Comparison of ENCODE assay signal across 9 mouse cellular contexts in the genomic region with DNA sequence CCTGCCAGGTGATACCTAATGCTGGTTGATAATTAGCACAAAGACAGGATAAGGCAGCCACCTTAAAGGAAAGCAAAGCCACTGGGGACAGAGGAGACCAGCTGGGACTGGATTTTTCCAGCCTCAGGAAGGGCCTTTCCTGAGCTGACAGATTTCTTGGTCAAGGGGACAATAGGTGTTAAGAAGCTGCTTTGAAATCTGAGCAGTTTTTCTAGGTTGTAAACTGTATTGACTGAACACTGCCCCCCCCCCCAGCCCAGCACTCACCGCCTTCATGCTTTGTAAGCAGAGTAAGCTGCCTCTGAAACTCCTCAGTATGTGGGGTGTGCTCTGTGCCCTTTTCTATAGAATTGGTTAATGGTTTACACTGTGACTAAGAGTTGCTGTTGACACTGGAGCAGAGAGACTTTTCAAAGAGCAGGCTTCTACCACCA. TPM values are rescaled to one million over a fixed set of nuclear protein-coding genes. Genes with fewer than 3 reads are reported as not detected.
DNase-seq lines count a peak whose midpoint lies in the region; ATAC-seq lines count a peak whose summit lies in the region.
"Had no signal": no experiment of that assay in that cellular context is flagged by ENCODE, and none has a peak within 500 bp of the region (broad histone marks: within the 10 kb centered on the region; RNA-seq: fewer than 3 reads in every experiment).

No protein-coding gene starts in this region.

- H3K27ac ChIP-seq in embryonic facial prominence, embryonic 14.5 days (replicated peaks; ENCODE audit: low read depth, low read length): no peak overlapping the region
- peak overlapping the region; percentile 88 for H3K27ac ChIP-seq in stomach, embryonic 14.5 days (ENCODE audit: low read length)
- H3K27ac ChIP-seq in forebrain, embryonic 12.5 days: no peak overlapping the region
- H3K27ac ChIP-seq: limb, embryonic 15.5 days had no signal

- H3K4me3 ChIP-seq in embryonic facial prominence, embryonic 14.5 days (ENCODE audit: low read depth, low read length): no peak overlapping the region
- H3K4me3 ChIP-seq in stomach, embryonic 14.5 days (ENCODE audit: low read depth, low read length): no peak overlapping the region
- no peak overlapping the region for H3K4me3 ChIP-seq in forebrain, embryonic 12.5 days (replicated peaks)
- H3K4me3 ChIP-seq: limb, embryonic 15.5 days had no signal

- H3K9ac ChIP-seq in embryonic facial prominence, embryonic 14.5 days (ENCODE audit: low read depth, low read length): no peak overlapping the region
- H3K9ac ChIP-seq in stomach, embryonic 14.5 days (replicated peaks; ENCODE audit: low read depth, low read length): no peak overlapping the region
- H3K9ac ChIP-seq in forebrain, embryonic 12.5 days: no peak overlapping the region
- H3K9ac ChIP-seq: limb, embryonic 15.5 days had no signal

- H3K4me1 ChIP-seq in embryonic facial prominence, embryonic 14.5 days (ENCODE audit: control insufficient read depth, insufficient read depth, low read length): no peaks in the 10 kb centered on the region
- no peaks in the 10 kb centered on the region; the same call in 1 of the 2 replicates for H3K4me1 ChIP-seq in stomach, embryonic 14.5 days (ENCODE audit: control insufficient read depth, insufficient read depth, low read length)
- H3K4me1 ChIP-seq in forebrain, embryonic 12.5 days: peaks cover 9% of the 10 kb centered on the region
- H3K4me1 ChIP-seq: limb, embryonic 15.5 days had no signal

- no peaks in the 10 kb centered on the region for H3K36me3 ChIP-seq in embryonic facial prominence, embryonic 14.5 days (ENCODE audit: control insufficient read depth, insufficient read depth, low read length)
- H3K36me3 ChIP-seq in stomach, embryonic 14.5 days (ENCODE audit: control insufficient read depth, insufficient read depth, low read length): no peaks in the 10 kb centered on the region
- no peaks in the 10 kb centered on the region for H3K36me3 ChIP-seq in forebrain, embryonic 12.5 days (replicated peaks)
- H3K36me3 ChIP-seq: limb, embryonic 15.5 days had no signal

- 22% methylated on average over 1 of the region's 1 CpGs for WGBS in embryonic facial prominence, embryonic 14.5 days
- WGBS in stomach, embryonic 14.5 days: 30% methylated on average over 1 of the region's 1 CpGs
- WGBS in forebrain, embryonic 12.5 days: 5% methylated on average over 1 of the region's 1 CpGs

- peak; percentile 80; the same call in 1 of the 2 replicates for ATAC-seq in embryonic facial prominence, embryonic 14.5 days (ENCODE audit: low read depth)
- peak; percentile 96 for ATAC-seq in stomach, embryonic 14.5 days (ENCODE audit: insufficient number of reproducible peaks, insufficient read depth, low FRiP score, low read depth)
- ATAC-seq in forebrain, embryonic 12.5 days (ENCODE audit: low FRiP score): no peak

- H3K9me3 ChIP-seq in embryonic facial prominence, embryonic 14.5 days (ENCODE audit: control insufficient read depth, low read length): no peaks in the 10 kb centered on the region
- H3K9me3 ChIP-seq in stomach, embryonic 14.5 days (ENCODE audit: control insufficient read depth, low read depth, low read length): no peaks in the 10 kb centered on the region
- no peaks in the 10 kb centered on the region for H3K9me3 ChIP-seq in forebrain, embryonic 12.5 days
- H3K9me3 ChIP-seq: limb, embryonic 15.5 days had no signal

- intact Hi-C loops in heart, postnatal 14 days (cut with DNase I): no loop called here

- no peaks in the 10 kb centered on the region for H3K27me3 ChIP-seq in embryonic facial prominence, embryonic 14.5 days (replicated peaks; ENCODE audit: control insufficient read depth, insufficient read depth, low read length)
- no peaks in the 10 kb centered on the region for H3K27me3 ChIP-seq in stomach, embryonic 14.5 days (ENCODE audit: control insufficient read depth, insufficient read depth, low read length)
- H3K27me3 ChIP-seq in forebrain, embryonic 12.5 days: no peaks in the 10 kb centered on the region
- H3K27me3 ChIP-seq: limb, embryonic 15.5 days had no signal

- DNase-seq in lung, postnatal 25 days (ENCODE audit: low spot score): peak; percentile 23
- no peak for DNase-seq in lung, postnatal 10 days
- DNase-seq in embryonic facial prominence, embryonic 14.5 days (ENCODE audit: low spot score): peak; percentile 39
- DNase-seq in kidney, postnatal 25 days: peak; percentile 59 to 72
- no peak for DNase-seq in right cerebral cortex, postnatal 36 days (ENCODE audit: low spot score in 2 of 2)
- no peak for DNase-seq in heart, postnatal 14 days

- H3K4me2 ChIP-seq in embryonic facial prominence, embryonic 14.5 days (ENCODE audit: low read depth, low read length): no peak overlapping the region
- no peak overlapping the region for H3K4me2 ChIP-seq in stomach, embryonic 14.5 days (replicated peaks; ENCODE audit: low read depth, low read length)
- no peak overlapping the region for H3K4me2 ChIP-seq in forebrain, embryonic 12.5 days
- H3K4me2 ChIP-seq: limb, embryonic 15.5 days had no signal

RNA-seq across cellular contexts. Expression of a gene that starts 48.2 kb away (rescaled TPM):
- polyA plus RNA-seq in embryonic facial prominence, embryonic 14.5 days (2014; fragmentation: Nextera tagmentation; extraction: Ambion mirVana): 2.5 and 2.8 TPM in 2 replicates
- polyA plus RNA-seq in stomach, embryonic 14.5 days (2014; fragmentation: Nextera tagmentation; extraction: Ambion mirVana): 33.4 and 34.3 TPM in 2 replicates
- polyA plus RNA-seq in forebrain, embryonic 12.5 days (2016; fragmentation: Nextera tagmentation; extraction: Ambion mirVana): 0.20 and 0.76 TPM in 2 replicates
- total RNA-seq in heart, postnatal 14 days (2021): under 1 TPM in 1 of 2 experiments, not detected in 1; 0.36 TPM

Comparison
In these comparisons a context has a peak if more than half of its experiments do, and no peak if none do; other contexts are left out.
1. DNase-seq: peak in lung, postnatal 25 days (single experiment), embryonic facial prominence, embryonic 14.5 days (single experiment) and kidney, postnatal 25 days (2 of 2); none in lung, postnatal 10 days (single experiment), right cerebral cortex, postnatal 36 days (0 of 2) and heart, postnatal 14 days (0 of 2).